Mouse (Mus musculus): Measurements from ENCODE around the gene Ptk7. TPM values are rescaled to one million over a fixed set of nuclear protein-coding genes. Genes with fewer than 3 reads are reported as not detected.

The Ptk7 gene
- polyA plus RNA-seq, 1 experiment: 5.5 TPM

- TF ChIP-seq CTCF (IDR thresholded peaks at IDR 0.05; ENCODE audit: borderline replicate concordance, insufficient read depth, low read depth, low read length) (no peak), POLR2A (IDR thresholded peaks at IDR 0.05; ENCODE audit: borderline replicate concordance, insufficient read depth, low read length) (no peak)
- H3K27me3 ChIP-seq (ENCODE audit: control insufficient read depth, insufficient read depth, low read length): no peaks in the 10 kb centered on the region
- peak overlapping the region; percentile 54 for H3K4me3 ChIP-seq (replicated peaks; ENCODE audit: insufficient read depth, low read depth, low read length)
- DNase-seq: peak in 1 of 2 experiments; percentile 46
- H3K27ac ChIP-seq (ENCODE audit: insufficient read depth, low read length): peak overlapping the region; percentile 85
- H3K4me1 ChIP-seq (ENCODE audit: control insufficient read depth, insufficient read depth, low read length): peaks cover 13% of the 10 kb centered on the region
- 9% methylated on average over 15 of the region's 15 CpGs for whole genome bisulfite sequencing
These were observed 20.5 kb upstream of the Ptk7 start for GRCm38 (mm10) chr17:46649811-46650210.

DNA sequence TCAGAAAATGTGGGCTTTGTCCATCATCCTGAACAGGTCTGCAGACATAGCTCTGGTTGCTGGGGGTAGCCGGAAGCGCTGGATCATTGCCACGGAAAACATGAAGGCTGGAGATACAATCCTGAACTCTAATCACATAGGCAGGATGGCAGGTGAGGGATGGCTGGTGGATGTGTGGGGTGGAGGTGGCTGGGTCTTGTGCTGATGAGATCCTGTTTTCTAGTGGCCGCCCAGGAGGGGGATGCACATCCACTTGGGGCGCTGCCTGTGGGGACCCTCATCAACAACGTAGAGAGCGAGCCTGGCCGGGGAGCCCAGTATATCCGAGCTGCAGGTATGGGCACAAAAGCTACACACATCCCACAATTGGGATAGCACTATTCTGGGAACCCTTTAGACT lies 19.1 kb upstream of the Ptk7 start:
- 86% methylated on average over 9 of the region's 9 CpGs for WGBS
- TF ChIP-seq POLR2A (IDR thresholded peaks at IDR 0.05; ENCODE audit: borderline replicate concordance, insufficient read depth, low read length): no peak
- no peak for TF ChIP-seq CTCF (IDR thresholded peaks at IDR 0.05; ENCODE audit: borderline replicate concordance, insufficient read depth, low read depth, low read length)
- Histone ChIP-seq H3K4me3 (replicated peaks; ENCODE audit: insufficient read depth, low read depth, low read length) (no peak overlapping the region), H3K27me3 (ENCODE audit: control insufficient read depth, insufficient read depth, low read length) (no peaks in the 10 kb centered on the region), H3K4me1 (ENCODE audit: control insufficient read depth, insufficient read depth, low read length) (peaks cover 21% of the 10 kb centered on the region), H3K27ac (ENCODE audit: insufficient read depth, low read length) (no peak overlapping the region)
- no peak for DNase-seq

- no peaks in the 10 kb centered on the region for H3K27me3 ChIP-seq (ENCODE audit: control insufficient read depth, insufficient read depth, low read length)
- no peak for DNase-seq
- H3K27ac ChIP-seq (ENCODE audit: insufficient read depth, low read length): no peak overlapping the region
- TF ChIP-seq CTCF (IDR thresholded peaks at IDR 0.05; ENCODE audit: borderline replicate concordance, insufficient read depth, low read depth, low read length): no peak
- TF ChIP-seq POLR2A (IDR thresholded peaks at IDR 0.05; ENCODE audit: borderline replicate concordance, insufficient read depth, low read length): no peak
- WGBS: 81% methylated on average over 7 of the region's 7 CpGs
- no peak overlapping the region for H3K4me3 ChIP-seq (replicated peaks; ENCODE audit: insufficient read depth, low read depth, low read length)
- H3K4me1 ChIP-seq (ENCODE audit: control insufficient read depth, insufficient read depth, low read length): peaks cover 23% of the 10 kb centered on the region
These were observed 18.0 kb upstream of the Ptk7 start for GRCm38 (mm10) chr17:46647279-46647678.

- H3K27ac ChIP-seq (ENCODE audit: insufficient read depth, low read length): peak overlapping the region; percentile 93
- no peaks in the 10 kb centered on the region for H3K27me3 ChIP-seq (ENCODE audit: control insufficient read depth, insufficient read depth, low read length)
- DNase-seq: no peak
- peak overlapping the region; percentile 96 for H3K4me3 ChIP-seq (replicated peaks; ENCODE audit: insufficient read depth, low read depth, low read length)
- TF ChIP-seq CTCF (IDR thresholded peaks at IDR 0.05; ENCODE audit: borderline replicate concordance, insufficient read depth, low read depth, low read length) (no peak), POLR2A (IDR thresholded peaks at IDR 0.05; ENCODE audit: borderline replicate concordance, insufficient read depth, low read length) (no peak)
- peaks cover 16% of the 10 kb centered on the region for H3K4me1 ChIP-seq (ENCODE audit: control insufficient read depth, insufficient read depth, low read length)
- WGBS: under 1% methylated on average over 19 of the region's 19 CpGs
These were observed 17.0 kb upstream of the Ptk7 start for GRCm38 (mm10) chr17:46646322-46646662.

DNA sequence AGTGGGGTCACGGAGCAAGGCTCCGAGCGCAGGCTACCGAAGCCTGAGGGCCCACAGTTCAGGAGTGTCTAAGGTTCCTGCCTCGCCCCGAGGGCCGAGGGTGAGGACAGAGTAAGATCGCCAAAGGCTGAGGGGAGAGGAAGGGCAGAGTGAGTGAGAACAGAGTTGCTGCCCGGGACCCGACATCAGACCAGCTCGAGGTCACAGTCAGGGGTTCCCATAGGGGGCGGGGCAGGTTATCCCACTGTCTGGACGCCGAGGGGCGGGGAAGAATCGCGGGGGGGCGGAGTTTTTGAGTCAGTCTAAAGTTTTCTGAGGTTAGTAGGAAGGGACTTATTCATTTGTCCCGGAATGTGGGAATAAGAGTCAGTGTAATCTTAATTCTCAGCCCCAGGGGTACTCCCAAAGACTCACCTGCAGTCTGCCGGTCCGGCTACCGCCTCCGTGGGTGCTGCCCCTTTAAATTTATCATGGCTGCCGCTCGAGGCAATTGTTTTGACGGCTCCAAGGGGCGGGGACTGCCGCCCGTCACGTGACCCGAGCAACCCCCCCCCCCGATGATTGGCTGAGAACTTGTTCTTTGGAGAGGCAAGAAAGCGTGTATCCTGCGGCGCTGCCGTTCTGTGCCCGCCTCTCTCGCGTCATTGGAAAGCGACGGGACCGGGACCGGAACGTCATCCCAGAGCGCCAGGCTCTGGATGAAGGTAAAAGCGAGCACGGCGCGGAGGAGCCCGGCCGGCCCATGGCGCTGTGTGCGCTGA lies 16.4 kb upstream of the Ptk7 start, which contains the start of the genes Klc4 and Mrpl2:
Klc4 (minus strand) TSS at position 462 of the 761 bp plus-strand sequence.
Mrpl2 (plus strand) TSS at position 669 of the 761 bp plus-strand sequence.
- peak; percentile 99 to 100 for DNase-seq
- TF ChIP-seq CTCF (IDR thresholded peaks at IDR 0.05; ENCODE audit: borderline replicate concordance, insufficient read depth, low read depth, low read length) (no peak), POLR2A (IDR thresholded peaks at IDR 0.05; ENCODE audit: borderline replicate concordance, insufficient read depth, low read length) (peak; percentile 96)
- Histone ChIP-seq H3K27me3 (ENCODE audit: control insufficient read depth, insufficient read depth, low read length) (no peaks in the 10 kb centered on the region), H3K27ac (ENCODE audit: insufficient read depth, low read length) (peak within 1 kb of the TSS; percentile 93), H3K4me1 (ENCODE audit: control insufficient read depth, insufficient read depth, low read length) (peaks cover 14% of the 10 kb centered on the region), H3K4me3 (replicated peaks; ENCODE audit: insufficient read depth, low read depth, low read length) (peak within 1 kb of the TSS; percentile 96)
- WGBS: 0% methylated on average over 53 of the region's 53 CpGs

- Histone ChIP-seq H3K27me3 (ENCODE audit: control insufficient read depth, insufficient read depth, low read length) (no peaks in the 10 kb centered on the region), H3K4me3 (replicated peaks; ENCODE audit: insufficient read depth, low read depth, low read length) (peak overlapping the region; percentile 84), H3K4me1 (ENCODE audit: control insufficient read depth, insufficient read depth, low read length) (peaks cover 14% of the 10 kb centered on the region), H3K27ac (ENCODE audit: insufficient read depth, low read length) (peak overlapping the region; percentile 40)
- DNase-seq: peak; percentile 65 to 66
- WGBS: 5% methylated on average over 11 of the region's 11 CpGs
- TF ChIP-seq POLR2A (IDR thresholded peaks at IDR 0.05; ENCODE audit: borderline replicate concordance, insufficient read depth, low read length): no peak
- TF ChIP-seq CTCF (IDR thresholded peaks at IDR 0.05; ENCODE audit: borderline replicate concordance, insufficient read depth, low read depth, low read length): no peak
These were observed 15.7 kb upstream of the Ptk7 start for GRCm38 (mm10) chr17:46644916-46645475.

GRCm38 (mm10) chr17:46644152-46644805 lies 15.0 kb upstream of the Ptk7 start:
- H3K27ac ChIP-seq (ENCODE audit: insufficient read depth, low read length): no peak overlapping the region
- TF ChIP-seq CTCF (IDR thresholded peaks at IDR 0.05; ENCODE audit: borderline replicate concordance, insufficient read depth, low read depth, low read length) (no peak), POLR2A (IDR thresholded peaks at IDR 0.05; ENCODE audit: borderline replicate concordance, insufficient read depth, low read length) (no peak)
- no peak for DNase-seq
- H3K4me3 ChIP-seq (replicated peaks; ENCODE audit: insufficient read depth, low read depth, low read length): peak overlapping the region; percentile 28
- WGBS: 85% methylated on average over 12 of the region's 12 CpGs
- peaks cover 10% of the 10 kb centered on the region for H3K4me1 ChIP-seq (ENCODE audit: control insufficient read depth, insufficient read depth, low read length)
- H3K27me3 ChIP-seq (ENCODE audit: control insufficient read depth, insufficient read depth, low read length): no peaks in the 10 kb centered on the region
